Mouse (Mus musculus) intestine, embryonic 14.5 days (tissue): Measurements from ENCODE around the gene Rnf208. TPM values are rescaled to one million over a fixed set of nuclear protein-coding genes. Genes with fewer than 3 reads are reported as not detected.
A peak's percentile ranks its signal among the peaks of the same experiment; 100 is the strongest.

Experiments
- ATAC-seq: fragments of 200-750 bp; cut with Nextera tagmentation; replicated peaks from 2 replicates; pipeline ENCODE4 v1.8.0; 2017; ENCODE audit warnings: low read depth, moderate number of reproducible peaks, moderate TSS enrichment, moderate library complexity; ENCODE audit not compliant: low FRiP score, low TSS enrichment
- DNase-seq: peaks from one replicate; pipeline ENCODE4 v3.0.0-alpha.2; 2018; ENCODE audit warnings: low spot score
- H3K27ac ChIP-seq: fragments of 300-500 bp; sonication (generic); 2 replicates; pipeline ENCODE4 v1.5.1; 2014; ENCODE audit warnings: low read depth, mild to moderate bottlenecking, control low read depth
- H3K27me3 ChIP-seq: fragments of 300-500 bp; sonication (generic); replicated peaks from 2 replicates; pipeline ENCODE4 v1.6.1; 2014; ENCODE audit warnings: low read length, control low read depth; ENCODE audit not compliant: control insufficient read depth, insufficient read depth
- H3K36me3 ChIP-seq: fragments of 300-500 bp; sonication (generic); 2 replicates; pipeline ENCODE4 v1.6.1; 2014; ENCODE audit warnings: low read length, control low read depth; ENCODE audit not compliant: control insufficient read depth, insufficient read depth
- H3K4me1 ChIP-seq: fragments of 300-500 bp; sonication (generic); replicated peaks from 2 replicates; pipeline ENCODE4 v1.6.1; 2014; ENCODE audit warnings: low read length, control low read depth, mixed read lengths; ENCODE audit not compliant: control insufficient read depth, insufficient read depth
- H3K4me2 ChIP-seq: fragments of 300-500 bp; sonication (generic); 2 replicates; pipeline ENCODE4 v1.6.1; 2014; ENCODE audit warnings: low read length
- H3K4me3 ChIP-seq: fragments of 300-500 bp; sonication (generic); 2 replicates; pipeline ENCODE4 v1.5.1; 2014; ENCODE audit warnings: low read depth, low read length, control low read depth, mixed read lengths
- H3K9ac ChIP-seq: fragments of 300-500 bp; sonication (generic); 2 replicates; pipeline ENCODE4 v1.6.1; 2014; ENCODE audit warnings: mild to moderate bottlenecking, low read length
- H3K9me3 ChIP-seq: fragments of 300-500 bp; sonication (generic); 2 replicates; pipeline ENCODE4 v1.6.1; 2016; ENCODE audit warnings: low read length, control low read depth; ENCODE audit not compliant: control insufficient read depth
- WGBS: fragments of 180-500 bp; shearing (Covaris S2); extraction: QIAGEN DNeasy Blood & Tissue Kit; methylation state at CpG from one replicate; pipeline ENCODE4 v1.1.7; 2014; 5-methylcytosine and 5-hydroxymethylcytosine counted together
- polyA plus RNA-seq: library from polyadenylated mRNA; unstranded; fragments of >200 nt; fragmentation: Nextera tagmentation; extraction: Ambion mirVana; gene quantifications from 2 replicates; pipeline ENCODE4 v1.2.1, GENCODE M21; 2014

Rnf208 gene
- polyA plus RNA-seq, 1 experiment from 2014 or later = 18.7 TPM

DNA sequence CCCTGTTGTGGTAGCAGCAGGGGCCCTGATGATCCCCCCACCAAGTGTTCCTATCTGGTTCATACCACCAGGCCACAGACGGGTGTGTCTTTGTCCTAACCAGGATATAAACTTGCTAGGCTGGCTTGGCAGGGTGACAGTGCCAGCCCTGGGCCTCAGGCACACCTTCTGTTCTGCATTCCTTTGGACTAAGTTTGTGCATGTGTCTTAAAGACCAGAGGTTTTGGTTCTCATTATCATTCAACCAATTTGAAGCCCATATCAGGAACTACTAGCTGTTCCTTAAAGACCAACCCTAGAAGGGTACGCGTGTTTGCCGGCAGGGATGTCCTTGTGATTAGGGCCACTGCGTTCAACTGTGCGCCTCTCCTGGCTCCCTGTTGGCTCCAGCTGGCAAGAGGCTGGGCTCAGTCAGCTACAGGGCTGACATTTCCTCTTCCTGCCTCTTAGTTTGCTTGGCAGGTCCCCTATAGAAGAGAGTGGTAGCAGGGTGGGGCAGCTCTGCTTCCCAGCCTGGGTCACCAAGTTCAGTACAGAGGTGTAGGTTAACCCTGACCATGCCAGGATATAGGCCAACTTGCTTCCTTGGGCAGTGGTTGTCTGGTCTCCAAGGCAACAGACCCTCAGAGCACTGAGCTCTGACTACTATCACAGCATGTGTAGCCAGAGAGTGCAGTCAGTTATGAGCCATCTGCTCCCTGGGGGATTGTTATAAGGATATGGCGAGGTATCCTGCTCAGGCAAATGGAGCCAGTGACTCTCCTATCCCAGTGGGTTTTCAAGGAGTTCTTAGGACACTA lies 45.0 kb downstream of the Rnf208 start:
- ATAC-seq (0 out of 2 replicates have a peak, but pooled peaks have one; percentile 37), DNase-seq (no peak)
- Histone ChIP-seq H3K27me3 (peaks cover 43% of the 10 kb centered on the region), H3K27ac (peak overlapping the region; percentile 2; the same call in 1 of the 2 replicates), H3K4me3 (no peak overlapping the region), H3K9ac (no peak overlapping the region), H3K4me2 (no peak overlapping the region), H3K9me3 (no peaks in the 10 kb centered on the region), H3K4me1 (peaks cover 2% of the 10 kb centered on the region; the same call in 1 of the 2 replicates), H3K36me3 (peaks cover 41% of the 10 kb centered on the region)
- 54% methylated on average over 7 of the region's 7 CpGs for WGBS

DNA sequence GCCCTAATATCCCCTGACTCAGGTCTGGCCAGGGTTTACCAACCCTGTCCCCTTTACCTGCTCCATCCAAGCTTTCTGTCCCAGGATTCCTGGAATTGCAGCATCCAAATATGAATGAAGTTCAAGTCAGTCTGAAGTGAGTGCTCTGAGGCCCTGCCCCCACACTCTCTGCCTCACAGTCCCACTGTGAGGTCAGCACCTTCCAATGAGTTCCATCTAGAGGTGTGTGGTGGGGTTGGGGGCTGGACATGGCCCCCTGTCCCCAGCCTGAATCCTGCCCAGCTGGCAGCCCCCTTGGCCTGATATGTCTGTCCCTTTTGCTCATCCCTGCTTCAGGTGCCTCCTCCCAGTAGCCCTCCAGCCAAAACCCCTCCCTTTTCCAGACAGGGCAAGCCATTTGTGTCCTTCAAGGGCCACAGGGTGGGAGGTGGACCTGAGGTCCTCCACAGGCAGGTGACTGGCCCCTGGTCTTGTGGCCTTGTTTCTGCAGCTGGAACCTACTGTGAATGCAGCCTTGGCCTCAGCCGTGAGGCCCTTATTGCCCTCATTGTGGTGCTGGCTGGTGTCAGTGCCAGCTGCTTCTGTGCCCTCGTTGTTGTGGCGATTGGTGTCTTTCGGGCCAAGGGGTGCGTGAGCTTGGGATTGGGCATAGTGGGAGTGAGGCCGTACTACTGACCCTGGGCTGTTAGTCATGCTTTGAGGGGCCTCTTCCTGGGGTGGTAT lies 46.0 kb downstream of the Rnf208 start, which contains the start of gene Tmem210:
TSS of gene Tmem210 (plus strand) at position 219 of the 723 bp plus-strand sequence.
- Histone ChIP-seq H3K9me3 (no peaks in the 10 kb centered on the region), H3K4me2 (no peak within 1 kb of the TSS), H3K27ac (no peak within 1 kb of the TSS), H3K27me3 (peaks cover 51% of the 10 kb centered on the region), H3K36me3 (peaks cover 31% of the 10 kb centered on the region), H3K4me1 (peaks cover 9% of the 10 kb centered on the region; the same call in 1 of the 2 replicates), H3K9ac (no peak within 1 kb of the TSS), H3K4me3 (no peak within 1 kb of the TSS)
- no peak for DNase-seq
- no peak for ATAC-seq
- WGBS = 79% methylated on average over 6 of the region's 6 CpGs

DNA sequence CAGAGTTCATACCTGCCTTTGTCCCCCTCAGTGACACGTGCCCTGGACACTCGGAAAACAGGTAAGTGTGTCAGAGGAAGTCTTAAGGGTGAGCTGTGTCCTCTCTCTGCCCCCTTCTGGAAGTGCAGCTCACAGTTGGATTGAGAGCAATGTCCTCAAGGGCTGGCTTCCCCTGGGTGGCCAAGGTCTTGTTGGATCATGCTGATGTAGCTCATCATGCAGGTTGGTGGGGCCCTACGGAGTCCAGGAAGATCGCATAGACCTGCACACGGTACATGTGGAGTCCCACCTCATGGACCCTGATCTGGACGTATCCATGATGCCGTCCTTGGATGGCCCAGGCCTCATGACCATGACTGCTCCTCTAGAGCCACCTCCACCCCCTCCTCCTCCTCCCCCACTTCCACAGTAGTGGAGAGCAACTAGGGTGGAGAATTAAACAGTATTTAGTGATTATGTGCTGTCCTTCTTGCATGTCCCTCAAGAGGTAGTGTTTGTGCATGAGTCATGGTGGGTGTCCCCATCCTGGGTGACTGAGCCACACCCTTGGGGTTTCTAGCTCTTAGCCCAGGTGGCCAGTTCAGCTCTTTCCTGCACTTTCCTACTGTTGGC lies 46.8 kb downstream of the Rnf208 start:
- Histone ChIP-seq H3K4me3 (no peak overlapping the region), H3K4me2 (no peak overlapping the region), H3K9me3 (no peaks in the 10 kb centered on the region), H3K9ac (no peak overlapping the region), H3K27ac (no peak overlapping the region), H3K4me1 (peaks cover 9% of the 10 kb centered on the region; the same call in 1 of the 2 replicates), H3K36me3 (peaks cover 23% of the 10 kb centered on the region), H3K27me3 (peaks cover 55% of the 10 kb centered on the region)
- ATAC-seq (no peak), DNase-seq (no peak)
- 77% methylated on average over 7 of the region's 7 CpGs for WGBS

DNA sequence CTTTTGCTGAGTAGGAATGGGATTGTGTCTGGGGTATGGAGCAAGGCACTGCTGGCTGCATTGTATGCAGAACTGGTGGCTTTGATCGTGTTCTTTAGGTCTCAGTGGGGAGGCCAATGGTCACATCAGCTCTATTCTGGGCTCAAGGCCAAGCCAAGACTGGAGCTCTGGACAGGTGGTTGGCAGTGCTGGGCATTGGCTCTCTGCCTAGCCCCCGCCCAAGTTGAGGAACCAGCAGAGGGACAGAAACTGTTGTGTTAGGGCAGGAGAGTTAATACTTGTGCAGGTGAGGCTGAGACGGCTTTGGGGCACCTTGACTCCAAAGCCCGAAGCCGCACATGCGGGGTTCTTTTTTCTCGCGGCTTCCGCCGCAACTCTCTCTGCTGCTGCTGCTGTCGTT lies 47.6 kb downstream of the Rnf208 start, which contains the start of gene Lrrc26:
TSS of gene Lrrc26 (plus strand) at position 265 of the 400 bp plus-strand sequence.
- WGBS = 12% methylated on average over 11 of the region's 11 CpGs
- Histone ChIP-seq H3K4me3 (no peak within 1 kb of the TSS), H3K36me3 (peaks cover 15% of the 10 kb centered on the region), H3K4me2 (peak within 1 kb of the TSS; percentile 15; the same call in 1 of the 2 replicates), H3K9me3 (no peaks in the 10 kb centered on the region), H3K9ac (no peak within 1 kb of the TSS), H3K4me1 (peaks cover 9% of the 10 kb centered on the region; the same call in 1 of the 2 replicates), H3K27ac (no peak within 1 kb of the TSS), H3K27me3 (peaks cover 59% of the 10 kb centered on the region)
- DNase-seq (no peak), ATAC-seq (no peak)

DNA sequence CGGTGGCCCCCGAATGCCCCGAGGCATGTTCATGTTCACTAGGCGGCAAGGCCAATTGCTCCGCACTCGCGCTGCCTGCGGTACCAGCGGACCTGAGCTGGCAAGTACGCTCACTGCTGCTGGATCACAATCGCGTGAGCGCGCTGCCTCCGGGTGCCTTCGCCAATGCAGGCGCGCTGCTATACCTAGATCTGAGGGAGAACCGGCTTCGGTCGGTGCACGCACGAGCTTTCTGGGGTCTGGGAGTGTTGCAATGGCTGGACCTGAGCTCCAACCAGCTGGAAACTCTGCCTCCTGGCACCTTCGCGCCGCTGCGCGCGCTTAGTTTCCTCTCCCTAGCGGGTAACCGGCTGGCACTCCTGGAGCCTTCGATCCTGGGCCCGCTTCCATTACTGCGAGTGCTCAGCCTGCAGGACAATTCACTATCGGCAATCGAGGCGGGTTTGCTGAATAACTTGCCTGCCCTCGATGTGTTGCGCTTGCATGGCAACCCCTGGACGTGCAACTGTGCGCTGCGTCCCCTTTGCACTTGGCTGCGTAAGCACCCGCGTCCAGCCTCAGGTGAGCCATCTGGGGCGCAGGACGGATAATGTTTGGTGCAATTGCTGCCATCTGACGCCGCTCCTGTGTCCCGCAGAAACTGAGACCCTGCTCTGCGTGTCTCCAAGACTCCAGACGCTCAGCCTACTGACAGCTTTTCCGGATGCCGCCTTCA lies 48.2 kb downstream of the Rnf208 start:
- H3K27me3 ChIP-seq = peaks cover 59% of the 10 kb centered on the region

DNA sequence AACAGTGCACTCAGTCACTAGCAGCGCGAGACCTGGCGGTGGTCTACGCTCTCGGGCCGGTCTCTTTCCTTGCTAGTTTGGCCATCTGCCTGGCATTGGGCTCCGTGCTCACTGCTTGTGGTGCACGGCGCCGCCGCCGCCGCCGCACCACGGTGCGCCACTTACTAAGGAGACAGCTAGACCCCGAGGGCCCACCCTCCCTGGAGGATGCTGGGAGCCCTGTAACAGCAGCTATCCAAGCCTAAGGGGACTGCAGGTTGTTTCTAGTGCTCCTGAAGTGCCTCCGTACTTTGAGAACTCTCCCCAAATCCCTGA lies 48.7 kb downstream of the Rnf208 start:
- Histone ChIP-seq H3K4me1 (peaks cover 9% of the 10 kb centered on the region; the same call in 1 of the 2 replicates), H3K27me3 (peaks cover 63% of the 10 kb centered on the region), H3K9ac (no peak overlapping the region), H3K36me3 (peaks cover 4% of the 10 kb centered on the region), H3K27ac (no peak overlapping the region), H3K4me2 (no peak overlapping the region), H3K9me3 (no peaks in the 10 kb centered on the region), H3K4me3 (no peak overlapping the region)
- ATAC-seq (no peak), DNase-seq (peak; percentile 63)
- under 1% methylated on average over 18 of the region's 18 CpGs for WGBS

More for the DNA sequence above, 48.2 kb downstream of the Rnf208 start:
- no peak overlapping the region for H3K4me3 ChIP-seq
- H3K4me2 ChIP-seq = peak overlapping the region; percentile 15; the same call in 1 of the 2 replicates
- ATAC-seq (no peak), DNase-seq (peak; percentile 60)
- 2% methylated on average over 54 of the region's 54 CpGs for WGBS
- H3K27ac ChIP-seq = no peak overlapping the region
- peaks cover 9% of the 10 kb centered on the region for H3K36me3 ChIP-seq
- H3K9ac ChIP-seq = no peak overlapping the region
- no peaks in the 10 kb centered on the region for H3K9me3 ChIP-seq
- peaks cover 9% of the 10 kb centered on the region; the same call in 1 of the 2 replicates for H3K4me1 ChIP-seq

DNA sequence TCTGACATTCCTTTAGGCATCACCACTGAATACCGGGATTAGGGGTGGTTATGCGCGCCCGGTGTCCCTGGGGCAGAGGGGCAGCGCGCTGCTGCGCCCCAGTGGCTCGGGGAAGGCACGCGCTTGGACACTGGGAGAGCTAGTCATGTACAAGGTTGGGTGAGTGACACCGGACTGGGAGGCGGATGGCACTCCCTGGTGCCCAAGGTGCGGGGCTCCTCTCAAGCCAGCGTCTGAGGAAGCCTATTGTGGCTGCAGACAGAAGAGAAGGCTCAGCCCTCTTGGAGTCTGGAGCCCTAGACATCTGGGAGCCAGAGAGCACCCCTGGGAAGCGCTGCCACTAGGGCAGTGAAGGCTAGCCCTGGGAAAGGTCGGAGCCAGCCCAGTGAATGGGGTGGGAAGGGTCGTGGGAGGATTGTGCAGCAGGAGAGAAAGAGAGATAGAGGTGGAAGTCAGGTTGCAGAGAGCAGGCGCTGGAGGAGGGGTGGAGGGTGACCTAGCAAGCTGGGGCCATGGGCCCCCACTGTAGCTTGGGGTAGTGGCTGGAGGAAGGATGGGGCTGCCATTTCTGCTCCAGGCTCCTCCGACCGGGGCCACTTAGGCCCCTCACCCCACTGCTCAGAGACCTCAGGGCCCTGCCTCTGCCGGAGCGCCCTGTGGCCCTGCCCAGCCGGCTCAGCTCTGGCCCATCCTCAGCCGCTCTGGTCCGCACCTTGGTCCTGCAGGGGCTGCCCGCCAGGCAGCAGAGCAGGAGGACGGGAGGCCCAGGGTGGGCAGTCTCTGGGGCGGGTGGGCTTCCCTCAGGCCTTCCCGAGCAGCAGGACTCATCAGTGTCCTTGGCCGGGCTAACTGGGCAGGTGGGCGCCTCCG lies 49.4 kb downstream of the Rnf208 start:
- no peaks in the 10 kb centered on the region for H3K9me3 ChIP-seq
- WGBS = 9% methylated on average over 32 of the region's 32 CpGs
- ATAC-seq = no peak
- H3K9ac ChIP-seq = no peak overlapping the region
- peak overlapping the region; percentile 23; the same call in 1 of the 2 replicates for H3K4me3 ChIP-seq
- peaks cover 9% of the 10 kb centered on the region; the same call in 1 of the 2 replicates for H3K4me1 ChIP-seq
- H3K36me3 ChIP-seq = no peaks in the 10 kb centered on the region
- DNase-seq = peak; percentile 55
- H3K27me3 ChIP-seq = peaks cover 68% of the 10 kb centered on the region
- peak overlapping the region; percentile 40; the same call in 1 of the 2 replicates for H3K4me2 ChIP-seq
- no peak overlapping the region for H3K27ac ChIP-seq
